Mouse (Mus musculus): ENCODE data around the gene Cntn5. TPM values are rescaled to one million over a fixed set of nuclear protein-coding genes. Genes with fewer than 3 reads are reported as not detected.

Gene Cntn5
- polyA plus RNA-seq, 1 experiment from 2014 or later = 2.7 TPM

- H3K9ac ChIP-seq (ENCODE audit: low read depth, low read length) = no peak overlapping the region
- H3K4me2 ChIP-seq (replicated peaks; ENCODE audit: low read depth, low read length) = no peak overlapping the region
- DNase-seq (ENCODE audit: low spot score) (no peak), ATAC-seq (ENCODE audit: low FRiP score) (no peak)
- no peak overlapping the region for H3K4me3 ChIP-seq (ENCODE audit: low read depth, low read length)
- no peaks in the 10 kb centered on the region for H3K36me3 ChIP-seq (ENCODE audit: control insufficient read depth, insufficient read depth, low read length)
- no peaks in the 10 kb centered on the region for H3K4me1 ChIP-seq (replicated peaks; ENCODE audit: control insufficient read depth, insufficient read depth, low read length)
- no peak overlapping the region for H3K27ac ChIP-seq (ENCODE audit: low read depth, low read length)
- no peaks in the 10 kb centered on the region for H3K27me3 ChIP-seq (ENCODE audit: control insufficient read depth, insufficient read depth, low read length)
- 66% methylated on average over 1 of the region's 1 CpGs for WGBS
- H3K9me3 ChIP-seq (ENCODE audit: control insufficient read depth, low read length) = no peaks in the 10 kb centered on the region
Measured at GRCm38 (mm10) chr9:9859323-9859722, 1045.3 kb downstream of the Cntn5 start.

DNA sequence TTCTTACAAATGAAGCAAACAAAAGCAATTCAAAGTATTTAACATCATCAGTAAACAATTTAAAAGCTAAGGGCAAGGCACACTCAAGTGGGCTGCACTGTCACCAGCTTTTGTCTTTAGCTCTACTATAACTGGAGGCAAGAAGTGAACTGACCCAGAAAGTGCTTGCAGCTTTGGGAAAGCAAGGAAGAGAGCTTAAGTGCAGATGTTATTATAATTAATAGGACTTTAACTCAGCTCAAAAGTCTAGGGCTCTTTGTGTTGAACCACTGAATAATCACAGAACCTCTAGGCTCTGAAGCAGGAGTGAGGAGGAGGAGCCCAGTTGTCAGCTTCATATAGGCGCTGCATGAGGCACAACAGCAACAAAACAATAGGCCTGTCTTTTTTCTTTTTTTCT is 1049.8 kb downstream of the Cntn5 start:
- no peaks in the 10 kb centered on the region for H3K4me1 ChIP-seq (replicated peaks; ENCODE audit: control insufficient read depth, insufficient read depth, low read length)
- DNase-seq (ENCODE audit: low spot score) (no peak), ATAC-seq (ENCODE audit: low FRiP score) (peak; percentile 49; the same call in 1 of the 2 replicates)
- no peak overlapping the region for H3K4me2 ChIP-seq (replicated peaks; ENCODE audit: low read depth, low read length)
- H3K4me3 ChIP-seq (ENCODE audit: low read depth, low read length) = no peak overlapping the region
- 46% methylated on average over 1 of the region's 1 CpGs for WGBS
- no peaks in the 10 kb centered on the region for H3K36me3 ChIP-seq (ENCODE audit: control insufficient read depth, insufficient read depth, low read length)
- no peaks in the 10 kb centered on the region for H3K9me3 ChIP-seq (ENCODE audit: control insufficient read depth, low read length)
- H3K27me3 ChIP-seq (ENCODE audit: control insufficient read depth, insufficient read depth, low read length) = no peaks in the 10 kb centered on the region
- no peak overlapping the region for H3K27ac ChIP-seq (ENCODE audit: low read depth, low read length)
- H3K9ac ChIP-seq (ENCODE audit: low read depth, low read length) = no peak overlapping the region

GRCm38 (mm10) chr9:9830231-9830630 is 1074.3 kb downstream of the Cntn5 start:
- no peak for DNase-seq (ENCODE audit: low spot score)
- Histone ChIP-seq H3K4me2 (replicated peaks; ENCODE audit: low read depth, low read length) (no peak overlapping the region), H3K36me3 (ENCODE audit: control insufficient read depth, insufficient read depth, low read length) (no peaks in the 10 kb centered on the region), H3K4me1 (replicated peaks; ENCODE audit: control insufficient read depth, insufficient read depth, low read length) (no peaks in the 10 kb centered on the region), H3K27ac (ENCODE audit: low read depth, low read length) (no peak overlapping the region), H3K27me3 (ENCODE audit: control insufficient read depth, insufficient read depth, low read length) (no peaks in the 10 kb centered on the region), H3K9ac (ENCODE audit: low read depth, low read length) (no peak overlapping the region), H3K4me3 (ENCODE audit: low read depth, low read length) (no peak overlapping the region), H3K9me3 (ENCODE audit: control insufficient read depth, low read length) (no peaks in the 10 kb centered on the region)
- 91% methylated on average over 2 of the region's 2 CpGs for WGBS
- no peak for ATAC-seq (ENCODE audit: low FRiP score)

GRCm38 (mm10) chr9:9819963-9820362 is 1084.6 kb downstream of the Cntn5 start:
- Histone ChIP-seq H3K4me2 (replicated peaks; ENCODE audit: low read depth, low read length) (no peak overlapping the region), H3K36me3 (ENCODE audit: control insufficient read depth, insufficient read depth, low read length) (no peaks in the 10 kb centered on the region), H3K4me1 (replicated peaks; ENCODE audit: control insufficient read depth, insufficient read depth, low read length) (no peaks in the 10 kb centered on the region), H3K27ac (ENCODE audit: low read depth, low read length) (no peak overlapping the region), H3K27me3 (ENCODE audit: control insufficient read depth, insufficient read depth, low read length) (no peaks in the 10 kb centered on the region), H3K9ac (ENCODE audit: low read depth, low read length) (no peak overlapping the region), H3K4me3 (ENCODE audit: low read depth, low read length) (no peak overlapping the region), H3K9me3 (ENCODE audit: control insufficient read depth, low read length) (no peaks in the 10 kb centered on the region)
- ATAC-seq (ENCODE audit: low FRiP score) (no peak), DNase-seq (ENCODE audit: low spot score) (no peak)
- whole genome bisulfite sequencing = 84% methylated on average over 1 of the region's 1 CpGs

DNA sequence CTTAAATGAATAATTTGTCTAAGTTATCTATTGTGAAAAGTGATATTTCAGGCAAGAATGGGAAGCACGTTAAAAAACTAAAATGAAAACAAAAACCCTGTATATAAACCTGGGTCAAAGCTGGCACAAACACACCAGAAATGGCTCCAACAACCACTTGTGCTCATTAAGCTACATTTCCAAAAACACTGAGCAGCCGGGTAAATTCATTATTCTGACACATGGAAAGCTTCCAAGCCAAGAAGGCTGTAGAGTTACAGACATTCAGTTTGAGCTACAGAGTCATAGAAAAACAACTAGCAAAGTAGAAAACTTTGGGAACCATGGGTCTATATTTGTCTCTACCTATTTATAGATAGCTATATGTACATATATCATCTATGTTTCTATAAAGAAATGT is 1087.1 kb downstream of the Cntn5 start:
- Histone ChIP-seq H3K9me3 (ENCODE audit: control insufficient read depth, low read length) (no peaks in the 10 kb centered on the region), H3K9ac (ENCODE audit: low read depth, low read length) (no peak overlapping the region), H3K27ac (ENCODE audit: low read depth, low read length) (no peak overlapping the region), H3K27me3 (ENCODE audit: control insufficient read depth, insufficient read depth, low read length) (no peaks in the 10 kb centered on the region), H3K4me3 (ENCODE audit: low read depth, low read length) (no peak overlapping the region), H3K36me3 (ENCODE audit: control insufficient read depth, insufficient read depth, low read length) (no peaks in the 10 kb centered on the region), H3K4me2 (replicated peaks; ENCODE audit: low read depth, low read length) (no peak overlapping the region), H3K4me1 (replicated peaks; ENCODE audit: control insufficient read depth, insufficient read depth, low read length) (no peaks in the 10 kb centered on the region)
- ATAC-seq (ENCODE audit: low FRiP score) = no peak
- WGBS = 84% methylated on average over 2 of the region's 2 CpGs
- DNase-seq (ENCODE audit: low spot score) = no peak

- H3K27ac ChIP-seq (ENCODE audit: low read depth, low read length) = no peak overlapping the region
- no peak for ATAC-seq (ENCODE audit: low FRiP score)
- H3K9me3 ChIP-seq (ENCODE audit: control insufficient read depth, low read length) = no peaks in the 10 kb centered on the region
- H3K4me3 ChIP-seq (ENCODE audit: low read depth, low read length) = no peak overlapping the region
- no peak for DNase-seq (ENCODE audit: low spot score)
- H3K4me2 ChIP-seq (replicated peaks; ENCODE audit: low read depth, low read length) = no peak overlapping the region
- H3K36me3 ChIP-seq (ENCODE audit: control insufficient read depth, insufficient read depth, low read length) = no peaks in the 10 kb centered on the region
- no peak overlapping the region for H3K9ac ChIP-seq (ENCODE audit: low read depth, low read length)
- no peaks in the 10 kb centered on the region for H3K27me3 ChIP-seq (ENCODE audit: control insufficient read depth, insufficient read depth, low read length)
- no peaks in the 10 kb centered on the region for H3K4me1 ChIP-seq (replicated peaks; ENCODE audit: control insufficient read depth, insufficient read depth, low read length)
- WGBS = 80% methylated on average over 2 of the region's 2 CpGs
Measured at GRCm38 (mm10) chr9:9799546-9799945, 1105.0 kb downstream of the Cntn5 start.

DNA sequence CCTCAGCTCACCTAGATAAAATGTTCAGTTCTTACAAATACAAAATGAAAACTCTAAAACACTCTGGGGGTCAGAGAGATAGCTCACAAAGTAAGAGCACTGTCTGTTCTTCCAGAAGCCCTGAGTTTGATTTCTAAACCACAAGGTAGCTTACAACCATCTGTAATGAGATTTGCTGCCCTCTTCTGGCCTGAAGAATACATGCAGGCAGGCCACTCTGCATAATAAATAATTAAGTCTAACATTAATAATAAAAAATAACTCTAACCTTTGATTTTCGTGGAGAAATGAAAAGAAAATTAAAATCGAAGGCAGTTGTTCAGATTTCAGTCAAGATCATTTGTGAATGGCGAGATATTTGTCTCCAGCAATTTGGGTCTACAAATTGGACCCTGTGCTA is 1120.9 kb downstream of the Cntn5 start:
- no peak overlapping the region for H3K9ac ChIP-seq (ENCODE audit: low read depth, low read length)
- no peak overlapping the region for H3K4me3 ChIP-seq (ENCODE audit: low read depth, low read length)
- no peaks in the 10 kb centered on the region for H3K27me3 ChIP-seq (ENCODE audit: control insufficient read depth, insufficient read depth, low read length)
- DNase-seq (ENCODE audit: low spot score) = no peak
- H3K4me2 ChIP-seq (replicated peaks; ENCODE audit: low read depth, low read length) = no peak overlapping the region
- H3K4me1 ChIP-seq (replicated peaks; ENCODE audit: control insufficient read depth, insufficient read depth, low read length) = no peaks in the 10 kb centered on the region
- WGBS = 63% methylated on average over 3 of the region's 3 CpGs
- no peak for ATAC-seq (ENCODE audit: low FRiP score)
- H3K36me3 ChIP-seq (ENCODE audit: control insufficient read depth, insufficient read depth, low read length) = no peaks in the 10 kb centered on the region
- H3K27ac ChIP-seq (ENCODE audit: low read depth, low read length) = no peak overlapping the region
- H3K9me3 ChIP-seq (ENCODE audit: control insufficient read depth, low read length) = no peaks in the 10 kb centered on the region

- H3K27me3 ChIP-seq (ENCODE audit: control insufficient read depth, insufficient read depth, low read length) = no peaks in the 10 kb centered on the region
- no peak overlapping the region for H3K9ac ChIP-seq (ENCODE audit: low read depth, low read length)
- DNase-seq (ENCODE audit: low spot score) = no peak
- 75% methylated on average over 9 of the region's 9 CpGs for WGBS
- no peaks in the 10 kb centered on the region for H3K4me1 ChIP-seq (replicated peaks; ENCODE audit: control insufficient read depth, insufficient read depth, low read length)
- H3K4me3 ChIP-seq (ENCODE audit: low read depth, low read length) = no peak overlapping the region
- H3K36me3 ChIP-seq (ENCODE audit: control insufficient read depth, insufficient read depth, low read length) = no peaks in the 10 kb centered on the region
- H3K9me3 ChIP-seq (ENCODE audit: control insufficient read depth, low read length) = no peaks in the 10 kb centered on the region
- no peak overlapping the region for H3K4me2 ChIP-seq (replicated peaks; ENCODE audit: low read depth, low read length)
- peak; percentile 72 for ATAC-seq (ENCODE audit: low FRiP score)
- no peak overlapping the region for H3K27ac ChIP-seq (ENCODE audit: low read depth, low read length)
Measured at GRCm38 (mm10) chr9:9781157-9781884, 1123.3 kb downstream of the Cntn5 start.

GRCm38 (mm10) chr9:9779646-9780045 is 1124.9 kb downstream of the Cntn5 start:
- no peaks in the 10 kb centered on the region for H3K27me3 ChIP-seq (ENCODE audit: control insufficient read depth, insufficient read depth, low read length)
- no peaks in the 10 kb centered on the region for H3K4me1 ChIP-seq (replicated peaks; ENCODE audit: control insufficient read depth, insufficient read depth, low read length)
- no peaks in the 10 kb centered on the region for H3K9me3 ChIP-seq (ENCODE audit: control insufficient read depth, low read length)
- DNase-seq (ENCODE audit: low spot score) = no peak
- ATAC-seq (ENCODE audit: low FRiP score) = no peak
- no peaks in the 10 kb centered on the region for H3K36me3 ChIP-seq (ENCODE audit: control insufficient read depth, insufficient read depth, low read length)
- H3K9ac ChIP-seq (ENCODE audit: low read depth, low read length) = no peak overlapping the region
- H3K4me3 ChIP-seq (ENCODE audit: low read depth, low read length) = no peak overlapping the region
- H3K4me2 ChIP-seq (replicated peaks; ENCODE audit: low read depth, low read length) = no peak overlapping the region
- no peak overlapping the region for H3K27ac ChIP-seq (ENCODE audit: low read depth, low read length)
- WGBS = 80% methylated on average over 3 of the region's 3 CpGs

All from hindbrain, embryonic 11.5 days (tissue).